Mouse (Mus musculus) embryo, embryonic 11.5 days (tissue): ENCODE results near the gene Gramd4.
"Not testable (repeated sequence)": the region's sequence is repeated elsewhere in the genome, so short reads cannot be mapped to it uniquely, and the experiment has no call there.

ENCODE experiments used
- DNase-seq: peaks from one replicate; pipeline ENCODE4 v3.0.0-alpha.2; 2012; ENCODE audit warnings: low read depth, low spot score

The Gramd4 gene

GRCm38 (mm10) chr15:86159719-86160118, 102.2 kb downstream of the Gramd4 start:
- DNase-seq = no peak

- no peak for DNase-seq
These were observed 103.4 kb downstream of the Gramd4 start for GRCm38 (mm10) chr15:86160906-86161305.

DNA sequence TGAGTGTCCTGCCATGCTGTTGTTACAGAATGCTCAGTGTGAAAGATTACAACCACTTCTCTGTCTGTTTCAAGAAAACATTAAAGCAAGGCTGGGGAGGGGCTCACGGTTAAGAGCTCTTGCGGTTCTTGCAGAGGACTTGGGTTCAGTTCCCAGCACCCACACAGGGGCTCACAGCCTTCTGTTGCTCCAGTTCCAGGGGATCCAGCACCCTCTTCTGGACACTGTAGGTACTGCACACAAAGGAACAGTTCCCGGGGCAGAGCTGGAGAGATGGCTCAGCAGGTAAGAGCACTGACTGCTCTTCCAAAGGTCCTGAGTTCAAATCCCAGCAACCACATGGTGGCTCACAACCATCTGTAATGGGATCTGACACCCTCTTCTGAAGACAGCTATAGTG, 104.3 kb downstream of the Gramd4 start:
- not testable (repeated sequence) for DNase-seq

- DNase-seq = no peak
These were observed 107.3 kb downstream of the Gramd4 start for GRCm38 (mm10) chr15:86164718-86165345.

GRCm38 (mm10) chr15:86165811-86166590, 108.5 kb downstream of the Gramd4 start:
- DNase-seq = no peak

DNA sequence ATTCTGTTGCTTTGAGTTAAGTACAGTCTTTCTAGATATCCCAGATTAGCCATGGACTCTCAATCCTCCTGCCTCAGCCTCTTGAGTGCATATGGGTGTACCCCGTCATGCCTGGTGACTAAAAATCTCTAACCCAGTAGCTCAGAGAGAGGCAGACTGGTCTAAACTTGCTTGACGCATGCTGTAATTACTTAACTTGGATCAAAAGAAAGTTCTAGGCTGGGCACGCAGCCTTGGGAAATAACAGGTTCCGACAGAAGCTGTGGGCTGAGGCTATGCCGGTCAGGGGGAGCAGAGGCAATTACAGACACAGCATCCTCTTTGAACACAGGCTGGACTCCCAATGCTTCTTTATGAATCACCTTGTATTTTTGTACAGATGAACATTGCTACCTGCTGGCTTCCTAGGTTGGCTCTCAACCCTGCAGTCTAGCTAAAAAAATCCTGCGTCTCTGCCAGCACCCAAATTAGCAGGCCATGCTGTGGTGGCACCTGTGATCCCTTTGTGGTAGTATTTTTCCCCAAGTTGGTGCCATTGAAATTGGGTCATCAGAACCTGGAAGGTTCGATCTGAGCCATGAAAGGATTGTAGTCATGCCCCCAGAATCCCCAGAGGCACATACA, 109.6 kb downstream of the Gramd4 start:
- no peak for DNase-seq

DNA sequence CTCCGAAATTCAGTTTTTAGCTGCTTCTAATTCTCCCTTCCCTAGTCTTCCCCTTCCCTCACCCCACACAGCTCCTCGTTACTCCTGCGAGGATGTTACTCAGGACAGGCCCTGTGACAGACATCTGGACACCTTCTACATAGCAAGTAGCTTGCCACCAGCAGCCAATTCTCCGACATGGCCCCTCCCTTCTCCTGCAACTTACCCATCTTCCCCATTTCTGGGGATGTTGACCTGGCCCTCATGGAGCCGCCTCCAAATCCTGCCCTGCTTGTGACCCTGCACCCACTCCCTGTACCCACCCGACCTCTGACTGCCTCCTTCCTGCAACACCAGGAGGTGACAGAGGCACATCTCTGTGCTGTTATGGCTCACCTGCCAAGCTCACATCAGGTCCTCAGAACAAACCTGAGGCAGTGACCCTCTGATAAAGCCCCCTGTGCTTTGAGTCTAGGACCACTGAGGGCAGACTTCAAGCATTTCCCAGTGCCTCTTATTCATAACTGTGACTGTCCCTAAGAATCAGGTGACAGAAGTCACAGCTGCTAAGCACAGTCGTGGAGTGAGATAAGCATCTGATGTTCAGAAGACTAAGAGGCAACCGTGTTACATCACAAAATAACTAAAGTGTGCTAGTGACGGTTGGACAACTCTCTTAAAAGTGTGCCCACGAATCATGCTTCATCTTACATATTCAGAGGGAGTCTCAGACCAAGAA, 110.5 kb downstream of the Gramd4 start:
- no peak for DNase-seq

DNA sequence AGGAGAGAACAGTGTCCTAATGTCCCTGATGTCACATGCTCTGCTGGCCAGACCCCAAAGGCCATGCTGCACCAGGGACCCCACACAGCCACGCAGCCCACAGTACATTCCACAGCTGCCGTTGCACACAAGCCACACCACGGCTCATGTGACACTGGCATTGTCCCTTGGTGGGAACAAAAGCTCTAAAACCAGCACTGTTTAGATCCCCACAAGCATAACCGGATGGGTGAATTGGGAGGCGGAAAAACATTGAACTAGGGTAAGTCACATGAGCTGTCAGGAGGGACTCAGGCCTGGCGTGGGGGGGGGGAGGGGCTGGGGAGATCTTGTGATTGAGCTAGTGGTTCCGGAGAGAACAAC, 111.0 kb downstream of the Gramd4 start:
- DNase-seq = no peak

GRCm38 (mm10) chr15:86168941-86169816, 111.7 kb downstream of the Gramd4 start:
- no peak for DNase-seq

GRCm38 (mm10) chr15:86169817-86170110, 112.3 kb downstream of the Gramd4 start:
- DNase-seq = no peak

DNA sequence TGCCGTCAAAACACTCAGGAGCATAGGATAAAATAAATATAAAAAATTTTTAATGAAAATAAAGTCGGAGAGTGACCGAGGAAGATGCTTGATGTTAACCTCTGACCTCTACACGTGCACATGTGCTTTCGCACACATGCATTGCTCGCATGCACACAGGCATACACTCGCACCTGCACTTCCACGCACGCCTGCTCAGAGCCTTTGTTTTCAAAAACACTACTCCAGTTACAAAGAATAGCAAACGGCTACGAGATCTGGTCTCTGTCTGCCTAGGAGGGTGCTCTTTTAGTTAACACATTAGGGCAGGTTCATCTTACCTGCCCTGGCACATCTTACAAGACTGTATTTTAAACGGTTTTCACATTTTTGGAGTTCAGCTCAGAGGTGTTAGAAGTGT, 113.8 kb downstream of the Gramd4 start:
- no peak for DNase-seq

DNA sequence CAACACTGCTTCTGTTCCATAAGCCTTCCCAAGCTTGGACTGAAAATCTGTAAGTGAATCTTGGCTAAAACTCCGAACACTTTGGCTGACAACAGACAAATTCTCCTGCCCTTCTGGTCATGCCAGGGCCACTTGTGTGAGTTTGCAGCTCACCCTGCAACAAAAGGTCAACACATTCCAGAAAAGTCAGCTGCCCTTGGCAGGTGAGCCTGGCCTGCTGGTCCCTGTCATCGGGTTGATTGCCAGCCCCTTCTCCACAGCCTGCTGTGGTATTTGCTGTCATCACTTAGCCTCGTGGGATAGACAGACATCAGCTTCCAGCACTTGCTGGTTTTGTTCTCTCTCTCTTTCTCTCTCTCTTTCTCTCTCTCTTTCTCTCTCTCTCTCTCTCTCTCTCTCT, 114.6 kb downstream of the Gramd4 start:
- no peak for DNase-seq

DNA sequence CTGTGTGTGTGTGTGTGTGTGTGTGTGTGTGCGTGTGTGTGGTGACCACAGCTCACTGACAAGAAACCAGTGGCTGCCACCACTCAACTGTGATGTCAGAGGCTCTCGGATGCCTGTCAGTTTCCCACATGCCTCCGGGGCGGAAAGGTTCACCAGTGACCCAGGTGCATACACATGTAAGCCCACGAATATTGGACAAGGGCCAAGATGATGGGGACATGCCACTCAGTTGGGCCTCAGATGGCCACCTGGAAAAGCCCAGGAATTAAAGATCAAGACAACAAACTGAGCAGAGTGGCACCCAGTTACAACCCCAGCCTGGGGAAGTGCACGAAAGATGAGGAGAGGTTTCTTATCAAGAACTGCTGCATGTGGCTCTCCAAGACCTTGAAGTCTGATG, 115.0 kb downstream of the Gramd4 start:
- DNase-seq = no peak

DNA sequence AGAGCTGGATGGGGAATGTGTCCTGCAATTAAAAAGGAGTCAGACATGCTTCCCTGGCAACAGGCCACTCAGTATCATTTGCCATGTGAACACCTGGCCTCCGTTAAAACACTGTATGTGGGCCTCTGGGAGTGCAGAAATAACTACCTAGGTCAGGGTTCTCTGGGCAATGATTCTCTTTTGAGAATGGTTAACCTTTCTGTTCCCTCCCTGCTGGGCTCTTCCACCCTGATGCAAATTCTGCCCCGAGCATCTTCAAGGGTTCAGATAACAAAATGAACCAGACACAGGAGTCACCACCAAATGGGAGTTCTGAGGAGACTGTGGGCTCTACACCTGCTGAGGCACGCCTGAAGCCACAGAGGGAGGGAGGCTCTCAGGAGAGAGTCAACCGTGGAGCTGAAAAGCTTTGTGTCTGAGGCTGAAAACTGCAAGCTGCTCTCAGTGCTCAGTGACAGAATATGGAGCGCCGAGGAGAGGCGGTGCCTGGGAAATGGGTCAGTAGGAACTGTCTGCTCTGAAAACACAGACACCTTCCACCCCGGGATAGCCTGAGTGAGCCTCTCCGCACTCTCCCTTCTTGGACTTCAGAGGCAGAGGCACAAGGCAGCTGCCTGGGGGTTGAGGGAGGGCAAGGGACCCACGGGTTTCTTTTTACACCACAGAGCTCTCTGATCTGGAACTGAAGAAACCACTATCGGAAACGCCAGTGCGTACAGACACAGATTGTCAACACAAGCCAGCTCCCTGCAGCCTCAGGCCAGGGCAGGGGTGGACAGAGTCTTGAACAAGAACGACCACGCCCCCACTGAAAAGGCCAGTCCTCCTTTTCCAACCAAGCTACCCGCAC, 115.9 kb downstream of the Gramd4 start:
- DNase-seq = no peak

GRCm38 (mm10) chr15:86175253-86176050, 118.0 kb downstream of the Gramd4 start:
- DNase-seq = no peak

GRCm38 (mm10) chr15:86176166-86176565, 118.7 kb downstream of the Gramd4 start:
- DNase-seq = no peak

DNA sequence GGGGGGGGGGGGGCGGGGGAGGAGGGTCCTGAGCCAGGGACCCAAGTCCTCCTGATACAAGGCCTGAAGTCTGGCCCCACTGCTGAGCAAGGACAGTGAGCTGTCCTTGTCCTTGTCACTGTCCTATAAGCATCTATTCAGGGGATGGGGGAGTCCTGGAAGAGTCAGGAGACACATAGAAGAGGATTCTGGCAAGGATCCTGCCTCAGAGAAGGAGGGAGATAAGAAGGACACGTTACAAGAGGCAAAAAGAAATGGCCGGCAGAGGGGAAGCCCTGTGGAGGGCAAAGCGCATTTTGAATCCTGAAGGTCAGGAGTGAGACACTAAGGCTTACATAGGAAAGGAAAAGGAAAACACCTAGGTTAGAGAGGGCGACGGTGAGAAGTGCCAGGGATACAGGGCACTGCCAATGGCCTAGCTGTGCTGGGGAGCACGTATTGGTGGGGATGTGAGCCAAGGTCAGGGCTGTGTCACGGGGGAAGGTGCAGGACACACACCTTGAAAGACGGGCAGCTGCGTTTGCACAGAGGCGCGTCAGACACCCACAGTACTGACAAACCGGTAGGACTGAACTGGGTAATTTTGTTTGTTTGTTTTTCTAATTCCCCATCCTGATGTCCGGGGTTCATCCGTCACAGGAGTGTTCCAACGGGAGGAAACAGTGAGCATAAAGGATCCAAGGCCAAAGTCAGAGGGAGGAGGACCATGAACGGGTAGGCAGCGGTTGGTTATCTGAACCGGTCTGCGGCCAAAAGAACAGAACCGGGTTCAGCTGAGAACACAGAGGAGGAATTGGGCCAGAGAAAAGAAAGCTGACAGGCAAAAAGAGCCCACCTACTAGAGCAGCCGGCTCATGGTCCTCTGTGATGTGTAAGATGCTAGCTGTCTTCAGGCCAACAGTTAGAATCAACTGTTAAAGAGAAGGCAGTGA, 119.5 kb downstream of the Gramd4 start:
- DNase-seq = no peak

- DNase-seq = not testable (repeated sequence)
These were observed 120.3 kb downstream of the Gramd4 start for GRCm38 (mm10) chr15:86177703-86178251.
